Mouse (Mus musculus): ENCODE measurements around the gene Cbarp. TPM values are rescaled to one million over a fixed set of nuclear protein-coding genes. Genes with fewer than 3 reads are reported as not detected.

Cbarp gene
- total RNA-seq, 2 experiments from 2014 or later, result not detected

Other genes starting within 250 kb of the Cbarp start
Only the 30 nearest of the 33 such genes appear.
- not detected in 2 replicates for gene Gm26602, start 230.0 kb downstream of the Cbarp start, total RNA-seq (2015; ENCODE audit: low replicate concordance)
- not detected in 2 replicates for gene Gm26602, start 230.0 kb downstream of the Cbarp start, total RNA-seq (2017; ENCODE audit: low replicate concordance)
- not detected in 2 replicates for gene Kiss1r, start 223.9 kb downstream of the Cbarp start, total RNA-seq (2015; ENCODE audit: low replicate concordance)
- gene Kiss1r, start 223.9 kb downstream of the Cbarp start, total RNA-seq (2017; ENCODE audit: low replicate concordance), result 0.14 TPM in 1 of 2 replicates, not detected in the other
- 42.8 and 46.1 TPM in 2 replicates for gene R3hdm4, start 219.6 kb downstream of the Cbarp start, total RNA-seq (2015; ENCODE audit: low replicate concordance)
- gene R3hdm4, start 219.6 kb downstream of the Cbarp start, total RNA-seq (2017; ENCODE audit: low replicate concordance), result 25.0 and 28.3 TPM in 2 replicates
- gene Arid3a, start 213.8 kb downstream of the Cbarp start, total RNA-seq (2015; ENCODE audit: low replicate concordance), result 6.3 and 8.8 TPM in 2 replicates
- 10.5 and 14.7 TPM in 2 replicates for gene Arid3a, start 213.8 kb downstream of the Cbarp start, total RNA-seq (2017; ENCODE audit: low replicate concordance)
- 4.0 and 7.5 TPM in 2 replicates for gene Wdr18, start 180.7 kb downstream of the Cbarp start, total RNA-seq (2015; ENCODE audit: low replicate concordance)
- gene Wdr18, start 180.7 kb downstream of the Cbarp start, total RNA-seq (2017; ENCODE audit: low replicate concordance), result 2.5 and 14.2 TPM in 2 replicates
- gene Grin3b, start 170.1 kb downstream of the Cbarp start, total RNA-seq (2015; ENCODE audit: low replicate concordance), result not detected in 2 replicates
- gene Grin3b, start 170.1 kb downstream of the Cbarp start, total RNA-seq (2017; ENCODE audit: low replicate concordance), result not detected in 2 replicates
- 13.6 and 29.6 TPM in 2 replicates for gene Tmem259, start 156.5 kb downstream of the Cbarp start, total RNA-seq (2015; ENCODE audit: low replicate concordance)
- gene Tmem259, start 156.5 kb downstream of the Cbarp start, total RNA-seq (2017; ENCODE audit: low replicate concordance), result 12.8 and 22.6 TPM in 2 replicates
- gene Cnn2, start 152.3 kb downstream of the Cbarp start, total RNA-seq (2015; ENCODE audit: low replicate concordance), result 33.8 and 46.6 TPM in 2 replicates
- gene Cnn2, start 152.3 kb downstream of the Cbarp start, total RNA-seq (2017; ENCODE audit: low replicate concordance), result 30.0 and 73.0 TPM in 2 replicates
- gene Abca7, start 144.3 kb downstream of the Cbarp start, total RNA-seq (2015; ENCODE audit: low replicate concordance), result 14.4 and 18.2 TPM in 2 replicates
- 19.4 and 27.7 TPM in 2 replicates for gene Abca7, start 144.3 kb downstream of the Cbarp start, total RNA-seq (2017; ENCODE audit: low replicate concordance)
- 23.1 and 31.6 TPM in 2 replicates for gene Arhgap45, start 124.2 kb downstream of the Cbarp start, total RNA-seq (2015; ENCODE audit: low replicate concordance)
- 28.6 and 35.8 TPM in 2 replicates for gene Arhgap45, start 124.2 kb downstream of the Cbarp start, total RNA-seq (2017; ENCODE audit: low replicate concordance)
- 23.6 and 33.4 TPM in 2 replicates for gene Polr2e, start 101.0 kb downstream of the Cbarp start, total RNA-seq (2015; ENCODE audit: low replicate concordance)
- 4.5 and 9.9 TPM in 2 replicates for gene Polr2e, start 101.0 kb downstream of the Cbarp start, total RNA-seq (2017; ENCODE audit: low replicate concordance)
- gene Gpx4, start 93.7 kb downstream of the Cbarp start, total RNA-seq (2015; ENCODE audit: low replicate concordance), result 108 and 169 TPM in 2 replicates
- 96.3 and 123 TPM in 2 replicates for gene Gpx4, start 93.7 kb downstream of the Cbarp start, total RNA-seq (2017; ENCODE audit: low replicate concordance)
- 9.2 and 12.5 TPM in 2 replicates for gene Sbno2, start 35.3 kb downstream of the Cbarp start, total RNA-seq (2015; ENCODE audit: low replicate concordance)
- gene Sbno2, start 35.3 kb downstream of the Cbarp start, total RNA-seq (2017; ENCODE audit: low replicate concordance), result 17.1 and 20.9 TPM in 2 replicates
- 47.7 and 60.0 TPM in 2 replicates for gene Stk11, start 25.0 kb downstream of the Cbarp start, total RNA-seq (2015; ENCODE audit: low replicate concordance)
- 152 and 195 TPM in 2 replicates for gene Stk11, start 25.0 kb downstream of the Cbarp start, total RNA-seq (2017; ENCODE audit: low replicate concordance)
- gene Atp5d, start 2.2 kb downstream of the Cbarp start, total RNA-seq (2015; ENCODE audit: low replicate concordance), result 43.3 and 48.8 TPM in 2 replicates
- gene Atp5d, start 2.2 kb downstream of the Cbarp start, total RNA-seq (2017; ENCODE audit: low replicate concordance), result 12.1 and 17.3 TPM in 2 replicates
- 5.0 and 7.7 TPM in 2 replicates for gene Midn, start 7.4 kb upstream of the Cbarp start, total RNA-seq (2015; ENCODE audit: low replicate concordance)
- 3.9 and 7.4 TPM in 2 replicates for gene Midn, start 7.4 kb upstream of the Cbarp start, total RNA-seq (2017; ENCODE audit: low replicate concordance)
- 3.6 and 3.7 TPM in 2 replicates for gene Cirbp, start 25.1 kb upstream of the Cbarp start, total RNA-seq (2015; ENCODE audit: low replicate concordance)
- gene Cirbp, start 25.1 kb upstream of the Cbarp start, total RNA-seq (2017; ENCODE audit: low replicate concordance), result 14.6 and 16.3 TPM in 2 replicates
- 7.5 TPM in 1 of 2 replicates, not detected in the other for gene 1600002K03Rik, start 32.1 kb upstream of the Cbarp start, total RNA-seq (2015; ENCODE audit: low replicate concordance)
- 5.9 TPM in 1 of 2 replicates, not detected in the other for gene 1600002K03Rik, start 32.1 kb upstream of the Cbarp start, total RNA-seq (2017; ENCODE audit: low replicate concordance)
- not detected in 2 replicates for gene Efna2, start 38.6 kb upstream of the Cbarp start, total RNA-seq (2015; ENCODE audit: low replicate concordance)
- not detected in 2 replicates for gene Efna2, start 38.6 kb upstream of the Cbarp start, total RNA-seq (2017; ENCODE audit: low replicate concordance)
- 1.3 and 4.4 TPM in 2 replicates for gene Mum1, start 85.6 kb upstream of the Cbarp start, total RNA-seq (2015; ENCODE audit: low replicate concordance)
- gene Mum1, start 85.6 kb upstream of the Cbarp start, total RNA-seq (2017; ENCODE audit: low replicate concordance), result 14.7 and 24.0 TPM in 2 replicates
- 25.7 and 25.9 TPM in 2 replicates for gene Ndufs7, start 108.3 kb upstream of the Cbarp start, total RNA-seq (2015; ENCODE audit: low replicate concordance)
- gene Ndufs7, start 108.3 kb upstream of the Cbarp start, total RNA-seq (2017; ENCODE audit: low replicate concordance), result 13.0 and 14.2 TPM in 2 replicates
- not detected in 2 replicates for gene Gamt, start 120.2 kb upstream of the Cbarp start, total RNA-seq (2015; ENCODE audit: low replicate concordance)
- gene Gamt, start 120.2 kb upstream of the Cbarp start, total RNA-seq (2017; ENCODE audit: low replicate concordance), result 0.77 TPM in 1 of 2 replicates, not detected in the other
- gene Dazap1, start 120.7 kb upstream of the Cbarp start, total RNA-seq (2015; ENCODE audit: low replicate concordance), result 13.8 and 17.1 TPM in 2 replicates
- gene Dazap1, start 120.7 kb upstream of the Cbarp start, total RNA-seq (2017; ENCODE audit: low replicate concordance), result 29.8 and 35.3 TPM in 2 replicates
- 509 and 541 TPM in 2 replicates for gene Rps15, start 151.6 kb upstream of the Cbarp start, total RNA-seq (2015; ENCODE audit: low replicate concordance)
- 422 and 457 TPM in 2 replicates for gene Rps15, start 151.6 kb upstream of the Cbarp start, total RNA-seq (2017; ENCODE audit: low replicate concordance)
- gene Apc2, start 155.1 kb upstream of the Cbarp start, total RNA-seq (2015; ENCODE audit: low replicate concordance), result not detected in 2 replicates
- gene Apc2, start 155.1 kb upstream of the Cbarp start, total RNA-seq (2017; ENCODE audit: low replicate concordance), result 0.09 and 0.14 TPM in 2 replicates
- gene 2310011J03Rik, start 179.7 kb upstream of the Cbarp start, total RNA-seq (2015; ENCODE audit: low replicate concordance), result 6.1 and 12.7 TPM in 2 replicates
- gene 2310011J03Rik, start 179.7 kb upstream of the Cbarp start, total RNA-seq (2017; ENCODE audit: low replicate concordance), result 3.5 and 3.7 TPM in 2 replicates
- gene Pcsk4, start 188.7 kb upstream of the Cbarp start, total RNA-seq (2015; ENCODE audit: low replicate concordance), result 1.0 TPM in 1 of 2 replicates, not detected in the other
- gene Pcsk4, start 188.7 kb upstream of the Cbarp start, total RNA-seq (2017; ENCODE audit: low replicate concordance), result not detected in 2 replicates
- gene Reep6, start 189.1 kb upstream of the Cbarp start, total RNA-seq (2015; ENCODE audit: low replicate concordance), result 1.7 and 6.0 TPM in 2 replicates
- gene Reep6, start 189.1 kb upstream of the Cbarp start, total RNA-seq (2017; ENCODE audit: low replicate concordance), result 2.0 and 4.5 TPM in 2 replicates
- gene Adamtsl5, start 207.6 kb upstream of the Cbarp start, total RNA-seq (2015; ENCODE audit: low replicate concordance), result 0.21 and 0.77 TPM in 2 replicates
- 0.17 TPM in 1 of 2 replicates, not detected in the other for gene Adamtsl5, start 207.6 kb upstream of the Cbarp start, total RNA-seq (2017; ENCODE audit: low replicate concordance)
- gene Plk5, start 215.6 kb upstream of the Cbarp start, total RNA-seq (2015; ENCODE audit: low replicate concordance), result not detected in 2 replicates
- not detected in 2 replicates for gene Plk5, start 215.6 kb upstream of the Cbarp start, total RNA-seq (2017; ENCODE audit: low replicate concordance)

Measured in erythroblast, adult 5-6 weeks (primary cell).